Mouse (Mus musculus) Patski (cell line): ENCODE measurements at regions not wholly inside any gene's neighbourhood (a gene's known extent, or its start where the extent isn't known, plus 50 kb on each side); places are given as distances from the start of the nearest gene placed in this dataset.

ENCODE experiments used
- ATAC-seq: fragments of 100-300 bp; one replicate; pipeline ENCODE4 v1.8.0; 2021
- CTCF ChIA-PET: fragments of 350-600 bp; sonication (Branson Sonifier 250); formaldehyde crosslinking; loops from one replicate; lab custom pipeline; 2022; ENCODE audit warnings: inconsistent platforms; lab: Charles Lee
- POLR2A ChIA-PET: fragments of 350-600 bp; sonication (Branson Sonifier 250); formaldehyde crosslinking; loops from one replicate; lab custom pipeline; 2022; ENCODE audit warnings: antibody characterized with exemption, inconsistent platforms; lab: Charles Lee
- DNase-seq: peaks from one replicate; pipeline ENCODE4 v3.0.0-alpha.2; 2011; ENCODE audit warnings: low read depth, low spot score
- H3K27me3 ChIP-seq: fragments of 371-371 bp; one replicate; pipeline ENCODE4 v1.5.1; 2021
- CTCF ChIP-seq: fragments of 100-300 bp; IDR thresholded peaks from one replicate; pipeline ENCODE4 v1.5.1; 2021
- in situ Hi-C: fragments of 300-500 bp; cut with MboI; formaldehyde crosslinking; loops from 3 replicates; pipeline ENCODE4 v1.11.1; 2018; ENCODE audit warnings: low pct_unique_long_range_greater_than_20kb, mixed read lengths

- H3K27me3 ChIP-seq: no peaks in the 10 kb centered on the region
- ChIA-PET CTCF (no interaction called here), POLR2A (no interaction called here)
- DNase-seq: no peak
- no peak for ATAC-seq
- in situ Hi-C loops: no loop called here
- TF ChIP-seq CTCF: no peak
Observed at GRCm38 (mm10) chr7:71119987-71120386, 231.3 kb downstream of the Gm10295 start.

DNA sequence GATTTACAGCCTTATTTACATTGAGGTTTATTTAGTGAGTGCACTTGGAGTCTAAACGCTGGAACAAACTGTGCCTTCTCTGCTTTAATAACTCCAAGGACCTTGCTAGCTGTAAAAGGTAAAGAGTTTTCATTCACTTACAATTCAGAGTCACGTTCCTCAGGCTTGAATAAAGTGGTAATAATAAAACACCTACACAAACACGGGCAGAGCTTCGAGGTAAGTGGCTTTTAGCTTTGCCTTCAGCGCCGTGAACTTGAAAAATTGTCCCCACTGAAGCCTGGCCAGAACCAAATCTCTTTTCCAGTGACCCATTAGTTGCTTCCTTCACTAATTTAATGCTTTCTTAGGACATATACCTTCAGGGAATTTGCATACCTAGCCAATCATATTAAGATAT is 244.2 kb downstream of the Gm10295 start:
- DNase-seq: no peak

DNA sequence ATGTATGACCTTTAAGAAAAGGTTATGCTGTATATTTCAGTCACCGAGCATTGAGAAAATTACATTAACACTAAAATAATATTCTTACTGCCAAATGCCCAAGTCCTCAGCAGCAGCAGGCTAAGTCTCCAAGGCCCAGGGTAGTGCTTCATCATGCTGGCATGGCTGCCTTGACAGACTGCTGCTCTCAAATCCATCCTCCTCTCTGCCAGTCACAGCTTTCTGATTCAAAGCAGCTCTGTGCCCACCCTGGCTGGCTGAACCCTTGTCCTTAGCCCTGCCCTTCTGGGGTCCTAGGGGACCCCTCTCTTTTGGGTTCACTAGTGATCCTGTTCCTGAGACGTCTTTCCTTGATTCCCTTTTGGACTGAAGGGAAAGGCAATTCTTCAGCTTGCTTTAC is 251.0 kb downstream of the Gm10295 start:
- in situ Hi-C loops: no loop called here
- DNase-seq (no peak), ATAC-seq (no peak)
- CTCF ChIA-PET: no interaction called here
- H3K27me3 ChIP-seq: peaks cover 18% of the 10 kb centered on the region
- no peak for TF ChIP-seq CTCF
- POLR2A ChIA-PET: no interaction called here

More for the DNA sequence above, 244.2 kb downstream of the Gm10295 start:
- POLR2A ChIA-PET: no interaction called here
- peaks cover 9% of the 10 kb centered on the region for H3K27me3 ChIP-seq
- in situ Hi-C loops: no loop called here
- CTCF ChIA-PET: no interaction called here
- no peak for TF ChIP-seq CTCF
- no peak for ATAC-seq

DNA sequence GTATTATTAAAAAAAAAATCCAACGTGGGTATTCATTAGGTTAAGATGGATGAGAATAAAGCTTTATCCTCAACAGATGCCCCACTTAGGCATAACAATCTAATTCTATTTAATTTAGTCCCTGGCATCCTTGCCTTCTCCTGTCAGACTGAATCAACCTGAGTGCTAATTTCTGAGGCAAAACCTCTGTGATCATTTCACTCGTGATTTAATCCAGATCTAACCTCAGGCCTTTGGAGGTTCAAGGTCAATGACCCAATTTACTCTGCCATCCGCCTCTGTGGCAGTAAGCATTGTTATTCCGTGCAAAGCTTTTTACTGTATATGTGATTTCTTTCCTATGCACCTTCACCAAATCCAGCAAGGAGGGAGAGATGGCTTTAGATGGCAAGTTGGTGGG is 253.0 kb downstream of the Gm10295 start:
- no peak for ATAC-seq
- TF ChIP-seq CTCF: no peak
- CTCF ChIA-PET: no interaction called here

GRCm38 (mm10) chr7:71093301-71093939 is 257.9 kb downstream of the Gm10295 start:
- in situ Hi-C loops: no loop called here
- H3K27me3 ChIP-seq: peaks cover 3% of the 10 kb centered on the region
- no peak for DNase-seq
- CTCF ChIA-PET: interaction anchor here (0.9 to 1.1 kb wide), 2 partner anchors 9 to 95 kb away, joined by 3 read pairs; no protein-coding TSS in a partner anchor
- ATAC-seq: no peak
- TF ChIP-seq CTCF: no peak
- POLR2A ChIA-PET: no interaction called here

More for the DNA sequence above, 253.0 kb downstream of the Gm10295 start:
- DNase-seq: no peak
- peaks cover 13% of the 10 kb centered on the region for H3K27me3 ChIP-seq
- POLR2A ChIA-PET: no interaction called here
- in situ Hi-C loops: no loop called here

DNA sequence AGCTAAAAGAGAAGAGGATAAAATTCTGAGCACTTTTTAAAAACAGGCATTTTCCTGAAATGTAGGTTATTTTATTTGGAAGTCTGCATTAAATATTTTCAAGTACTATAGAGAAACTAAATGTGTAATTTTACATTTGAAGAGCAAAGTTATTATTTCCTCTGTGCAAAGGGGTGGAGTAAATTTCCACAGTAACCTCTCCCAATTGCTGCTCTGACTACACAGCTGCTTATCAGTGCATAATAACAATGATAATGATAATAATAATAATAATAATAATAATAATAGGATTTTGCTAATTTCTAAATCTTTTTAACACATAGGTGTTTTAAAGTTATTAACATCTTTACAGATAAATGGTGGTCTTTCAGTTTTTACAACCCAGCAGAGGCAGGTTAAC is 258.5 kb downstream of the Gm10295 start:
- no peak for DNase-seq

DNA sequence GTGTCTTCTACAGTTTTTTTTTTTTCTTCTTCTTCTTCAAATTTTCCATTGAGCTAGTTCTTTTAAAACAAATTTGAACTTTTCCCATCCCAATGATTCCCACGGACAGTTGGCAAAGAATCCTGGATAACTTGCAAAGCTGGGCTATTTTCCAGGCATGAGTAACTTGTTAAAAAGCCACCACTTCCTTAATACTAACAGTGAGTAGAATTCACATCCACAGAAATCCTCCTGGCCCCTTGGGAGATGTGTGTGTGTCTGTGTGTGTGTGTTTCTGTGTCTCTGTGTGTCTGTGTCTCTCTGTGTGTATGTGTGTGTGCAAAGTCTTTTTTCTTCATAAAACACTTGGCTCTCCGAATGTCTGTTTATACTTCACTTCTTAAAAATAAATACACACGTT is 259.0 kb downstream of the Gm10295 start:
- in situ Hi-C loops: no loop called here
- CTCF ChIA-PET: no interaction called here
- DNase-seq (no peak), ATAC-seq (no peak)
- POLR2A ChIA-PET: no interaction called here
- peaks cover 3% of the 10 kb centered on the region for H3K27me3 ChIP-seq
- TF ChIP-seq CTCF: no peak

More for the DNA sequence above, 258.5 kb downstream of the Gm10295 start:
- ChIA-PET CTCF (interaction anchor here (1.1 kb wide), 1 partner anchor 9 kb away, joined by 3 read pairs; no protein-coding TSS in a partner anchor), POLR2A (no interaction called here)
- peaks cover 3% of the 10 kb centered on the region for H3K27me3 ChIP-seq
- ATAC-seq: no peak
- in situ Hi-C loops: no loop called here
- no peak for TF ChIP-seq CTCF

- no peak for TF ChIP-seq CTCF
- peaks cover 16% of the 10 kb centered on the region for H3K27me3 ChIP-seq
- in situ Hi-C loops: no loop called here
- ATAC-seq: no peak
- no peak for DNase-seq
- POLR2A ChIA-PET: interaction anchor here (0.6 kb wide), 1 partner anchor 55 kb away, joined by 4 read pairs; no protein-coding TSS in a partner anchor
- CTCF ChIA-PET: no interaction called here
Observed at GRCm38 (mm10) chr7:71064446-71065391, 286.6 kb downstream of the Gm10295 start.

- ATAC-seq: no peak
- ChIA-PET CTCF (no interaction called here), POLR2A (no interaction called here)
- in situ Hi-C loops: no loop called here
- no peak for TF ChIP-seq CTCF
- DNase-seq: no peak
- H3K27me3 ChIP-seq: peaks cover 11% of the 10 kb centered on the region
Observed at GRCm38 (mm10) chr7:71050825-71051224, 300.5 kb downstream of the Gm10295 start.

DNA sequence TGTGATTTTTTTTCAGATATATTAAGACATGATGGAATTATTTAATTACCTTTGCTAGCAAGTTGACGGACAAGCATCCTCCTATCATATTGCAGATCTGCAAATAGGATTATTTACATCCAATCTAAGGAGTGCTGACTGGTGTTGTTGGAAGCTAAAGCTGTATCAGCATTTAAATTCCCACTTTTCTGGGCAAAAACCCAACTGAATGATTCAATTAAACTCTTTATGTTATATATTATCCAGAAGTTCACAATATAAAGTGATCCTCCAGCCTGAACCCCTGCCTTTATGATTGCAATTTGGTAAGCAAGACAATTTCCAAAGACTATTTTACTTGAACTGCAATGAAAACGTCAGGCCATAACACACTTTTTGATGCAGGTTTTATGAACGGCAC is 304.1 kb downstream of the Gm10295 start:
- POLR2A ChIA-PET: no interaction called here
- CTCF ChIA-PET: no interaction called here
- DNase-seq (no peak), ATAC-seq (no peak)
- peaks cover 10% of the 10 kb centered on the region for H3K27me3 ChIP-seq
- in situ Hi-C loops: no loop called here
- no peak for TF ChIP-seq CTCF

GRCm38 (mm10) chr7:71046596-71046995 is 304.7 kb downstream of the Gm10295 start:
- no peak for TF ChIP-seq CTCF
- ATAC-seq: no peak
- peaks cover 16% of the 10 kb centered on the region for H3K27me3 ChIP-seq
- POLR2A ChIA-PET: no interaction called here
- DNase-seq: no peak
- CTCF ChIA-PET: no interaction called here
- in situ Hi-C loops: no loop called here
